Mouse (Mus musculus) spleen, postnatal 0 days (tissue): ENCODE measurements around the gene Nt5c1a. TPM values are rescaled to one million over a fixed set of nuclear protein-coding genes. Genes with fewer than 3 reads are reported as not detected.

Source experiments
- polyA plus RNA-seq: library from polyadenylated mRNA; unstranded; fragments of >200 nt; fragmentation: Nextera tagmentation; extraction: Ambion mirVana; gene quantifications from 2 replicates; pipeline ENCODE4 v1.2.1, GENCODE M21; 2015

The Nt5c1a gene
- not detected in 2 replicates for polyA plus RNA-seq

DNA sequence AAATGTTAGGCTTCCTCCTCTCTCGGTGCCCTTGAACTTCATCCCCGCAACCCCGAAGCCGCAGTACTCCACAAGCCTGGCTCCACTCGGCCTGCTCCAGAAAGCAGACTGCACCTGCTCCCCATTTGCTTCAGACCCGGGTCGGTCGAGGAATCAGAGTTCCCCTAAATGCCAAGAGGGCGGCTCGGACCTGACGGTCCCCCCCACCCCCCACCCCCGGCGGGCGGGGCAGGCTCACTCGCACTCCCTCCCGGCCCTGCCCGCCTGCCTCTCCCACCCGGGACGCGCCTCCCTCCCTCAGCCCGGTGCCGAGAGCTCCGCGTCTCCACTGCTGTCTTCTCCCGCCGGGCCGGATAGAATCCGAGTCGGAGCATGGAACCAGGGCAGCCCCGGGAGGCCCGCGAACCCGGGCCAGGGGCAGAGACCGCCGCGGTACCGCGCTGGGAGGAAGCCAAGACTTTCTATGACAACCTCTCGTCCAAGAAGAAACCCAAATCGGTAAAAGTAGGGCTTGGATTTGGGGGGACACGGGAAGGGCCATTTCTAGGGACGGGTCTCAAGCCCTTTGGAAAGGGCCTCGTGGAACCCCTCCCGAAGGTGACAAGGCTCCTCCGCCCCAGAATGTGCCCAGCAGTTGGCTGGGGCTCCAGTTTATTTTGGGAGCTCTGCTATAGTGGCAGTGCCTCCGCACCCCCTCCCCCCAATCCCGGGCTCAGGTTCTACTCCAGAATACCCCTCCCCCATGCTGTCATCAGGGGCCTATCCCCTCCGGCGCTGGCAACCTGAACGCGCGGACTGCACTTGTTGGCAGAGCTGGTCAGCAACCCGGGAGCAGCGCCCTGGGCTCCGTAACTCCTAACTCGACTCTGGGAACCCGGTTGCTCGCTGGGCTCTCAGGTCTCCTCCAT is at the start of gene Nt5c1a:
TSS of gene Nt5c1a (plus strand) at position 319 of the 908 bp plus-strand sequence.

DNA sequence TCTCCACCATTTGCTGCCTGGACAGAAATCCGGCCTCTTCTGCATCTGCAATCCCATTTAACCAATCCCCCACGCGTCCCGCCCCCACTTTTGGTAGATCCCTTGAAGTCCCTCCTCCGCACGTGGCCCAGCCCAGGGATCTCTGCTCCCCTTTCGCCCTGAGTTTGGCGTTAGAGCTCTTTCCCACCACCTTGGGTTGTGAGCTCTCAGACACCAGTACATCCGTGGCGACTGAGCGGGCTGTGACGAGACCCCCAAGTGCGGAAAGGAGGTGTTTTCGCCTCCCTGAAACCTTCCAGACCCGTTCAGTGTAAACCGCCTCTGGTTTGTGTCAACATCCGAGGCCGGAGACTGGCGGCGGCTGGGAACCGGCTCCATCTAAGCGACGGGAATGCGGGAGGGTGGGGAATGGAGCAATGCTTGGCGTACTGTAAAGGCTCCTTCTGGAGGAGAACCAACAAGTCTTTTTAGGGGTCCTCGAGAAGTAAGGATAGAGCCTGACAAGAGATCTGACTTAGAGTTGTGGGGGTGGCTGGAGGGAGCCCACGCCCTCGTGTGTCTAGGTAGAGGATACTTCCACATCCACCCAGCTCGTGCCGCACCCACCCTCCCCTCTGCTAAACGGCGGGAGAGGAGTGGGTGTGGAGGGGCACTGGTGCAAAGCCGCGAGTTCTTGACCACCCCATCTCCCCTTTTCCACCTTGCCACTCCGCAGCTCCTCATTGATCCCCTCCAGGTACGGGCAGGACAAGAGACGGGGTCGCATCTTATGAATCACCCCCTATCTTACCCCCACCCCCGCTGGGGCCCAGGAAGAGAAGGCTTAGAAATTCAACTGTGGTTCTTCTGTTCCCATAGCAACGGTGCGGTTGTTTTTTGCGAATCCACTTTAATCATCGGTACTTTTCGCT is 18.7 kb upstream of the Nt5c1a start, which contains the start of gene Hpcal4:
TSS of gene Hpcal4 (plus strand) at position 900 of the 911 bp plus-strand sequence.

GRCm38 (mm10) chr4:123233492-123234084 is 32.3 kb downstream of the Nt5c1a start, which contains the start of gene Heyl:
Gene Heyl, plus strand, starts transcription at chr4:123233556.

GRCm38 (mm10) chr4:123261721-123262401 is 60.6 kb downstream of the Nt5c1a start, which contains the start of gene Pabpc4:
Gene Pabpc4, plus strand, starts transcription at chr4:123262351.

Other genes starting within 250 kb of the Nt5c1a start
- gene Mfsd2a, start 240.3 kb upstream of the Nt5c1a start, polyA plus RNA-seq, result 0.16 TPM in 1 of 2 replicates, not detected in the other
- 0.99 and 1.3 TPM in 2 replicates for gene Mycl, start 205.9 kb upstream of the Nt5c1a start, polyA plus RNA-seq
- gene Trit1, start 184.9 kb upstream of the Nt5c1a start, polyA plus RNA-seq, result 7.3 and 7.5 TPM in 2 replicates
- gene Bmp8b, start 96.3 kb upstream of the Nt5c1a start, polyA plus RNA-seq, result 0.05 and 0.17 TPM in 2 replicates
- gene Oxct2b, start 85.2 kb upstream of the Nt5c1a start, polyA plus RNA-seq, result not detected in 2 replicates
- 53.8 and 56.7 TPM in 2 replicates for gene Ppie, start 61.6 kb upstream of the Nt5c1a start, polyA plus RNA-seq
- not detected in 2 replicates for gene Hpcal4, start 18.3 kb upstream of the Nt5c1a start, polyA plus RNA-seq
- gene Heyl, start 32.1 kb downstream of the Nt5c1a start, polyA plus RNA-seq, result 2.0 and 4.0 TPM in 2 replicates
- 73.6 and 85.2 TPM in 2 replicates for gene Pabpc4, start 60.8 kb downstream of the Nt5c1a start, polyA plus RNA-seq
- 0.07 TPM in 1 of 2 replicates, not detected in the other for gene Oxct2a, start 122.1 kb downstream of the Nt5c1a start, polyA plus RNA-seq
- gene Bmp8a, start 141.7 kb downstream of the Nt5c1a start, polyA plus RNA-seq, result 0.11 and 0.24 TPM in 2 replicates